Mouse (Mus musculus) forebrain, embryonic 14.5 days (tissue): ENCODE results near the gene Slc24a4. TPM values are rescaled to one million over a fixed set of nuclear protein-coding genes. Genes with fewer than 3 reads are reported as not detected.

Experiments used
- ATAC-seq: fragments of 200-750 bp; cut with Nextera tagmentation; 2 replicates; pipeline ENCODE4 v1.8.0; 2017; ENCODE audit warnings: mild to moderate bottlenecking, moderate library complexity
- DNase-seq: peaks from one replicate; pipeline ENCODE4 v3.0.0-alpha.2; 2015; ENCODE audit warnings: low spot score
- H3K27ac ChIP-seq: fragments of 300-500 bp; sonication (generic); 2 replicates; pipeline ENCODE4 v1.5.1; 2014; ENCODE audit warnings: low read depth, mild to moderate bottlenecking, control low read depth, low read length, moderate library complexity
- H3K27me3 ChIP-seq: fragments of 300-500 bp; sonication (generic); replicated peaks from 2 replicates; pipeline ENCODE4 v1.6.1; 2014; ENCODE audit warnings: low read length, control low read depth, mixed read lengths; ENCODE audit not compliant: control insufficient read depth, insufficient read depth
- H3K36me3 ChIP-seq: fragments of 300-500 bp; sonication (generic); 2 replicates; pipeline ENCODE4 v1.6.1; 2014; ENCODE audit warnings: low read length, control low read depth; ENCODE audit not compliant: control insufficient read depth, insufficient read depth
- H3K4me1 ChIP-seq: fragments of 300-500 bp; sonication (generic); 2 replicates; pipeline ENCODE4 v1.6.1; 2014; ENCODE audit warnings: antibody characterized with exemption, low read length, control low read depth; ENCODE audit not compliant: control insufficient read depth, insufficient read depth
- H3K4me2 ChIP-seq: fragments of 300-500 bp; sonication (generic); 2 replicates; pipeline ENCODE4 v1.6.1; 2014; ENCODE audit warnings: mild to moderate bottlenecking, control low read depth, low read length
- H3K4me3 ChIP-seq: fragments of 300-500 bp; sonication (generic); 2 replicates; pipeline ENCODE4 v1.5.1; 2014; ENCODE audit warnings: low read depth, low read length, control low read depth
- H3K9ac ChIP-seq: fragments of 300-500 bp; sonication (generic); 2 replicates; pipeline ENCODE4 v1.6.1; 2014; ENCODE audit warnings: mild to moderate bottlenecking, low read length, control low read depth, moderate library complexity
- H3K9me3 ChIP-seq: fragments of 300-500 bp; sonication (generic); replicated peaks from 2 replicates; pipeline ENCODE4 v1.6.1; 2016; ENCODE audit warnings: low read length, control low read depth, mixed read lengths; ENCODE audit not compliant: control insufficient read depth
- WGBS: fragments of 180-500 bp; shearing (Covaris S2); extraction: QIAGEN DNeasy Blood & Tissue Kit; methylation state at CpG from one replicate; pipeline ENCODE4 v1.1.7; 2014; 5-methylcytosine and 5-hydroxymethylcytosine counted together
- polyA plus RNA-seq: library from polyadenylated mRNA; unstranded; fragments of >200 nt; fragmentation: Nextera tagmentation; extraction: Ambion mirVana; gene quantifications from 2 replicates; pipeline ENCODE4 v1.2.1, GENCODE M21; 2014

Slc24a4 gene
- polyA plus RNA-seq, 1 experiment from 2014 or later = 0.74 TPM

GRCm38 (mm10) chr12:102180371-102181074 is 52.0 kb downstream of the Slc24a4 start:
- ATAC-seq (no peak), DNase-seq (no peak)
- WGBS = 84% methylated on average over 18 of the region's 18 CpGs

GRCm38 (mm10) chr12:102181799-102182357 is 53.3 kb downstream of the Slc24a4 start:
- Histone ChIP-seq H3K4me1 (no peaks in the 10 kb centered on the region), H3K4me2 (no peak overlapping the region), H3K4me3 (no peak overlapping the region), H3K36me3 (no peaks in the 10 kb centered on the region), H3K27ac (no peak overlapping the region), H3K9me3 (no peaks in the 10 kb centered on the region), H3K27me3 (no peaks in the 10 kb centered on the region), H3K9ac (no peak overlapping the region)
- WGBS = 35% methylated on average over 5 of the region's 5 CpGs
- DNase-seq (peak; percentile 66), ATAC-seq (peak; percentile 60; the same call in 1 of the 2 replicates)

More at GRCm38 (mm10) chr12:102180371-102181074, 52.0 kb downstream of the Slc24a4 start:
- Histone ChIP-seq H3K4me1 (no peaks in the 10 kb centered on the region), H3K4me3 (no peak overlapping the region), H3K4me2 (no peak overlapping the region), H3K9me3 (no peaks in the 10 kb centered on the region), H3K27ac (no peak overlapping the region), H3K36me3 (no peaks in the 10 kb centered on the region), H3K27me3 (no peaks in the 10 kb centered on the region), H3K9ac (no peak overlapping the region)

- H3K27me3 ChIP-seq = no peaks in the 10 kb centered on the region
- no peak overlapping the region for H3K4me2 ChIP-seq
- no peak overlapping the region for H3K9ac ChIP-seq
- DNase-seq (no peak), ATAC-seq (no peak)
- no peaks in the 10 kb centered on the region for H3K9me3 ChIP-seq
- no peak overlapping the region for H3K4me3 ChIP-seq
- 78% methylated on average over 6 of the region's 6 CpGs for WGBS
- no peaks in the 10 kb centered on the region for H3K36me3 ChIP-seq
- no peak overlapping the region for H3K27ac ChIP-seq
- no peaks in the 10 kb centered on the region for H3K4me1 ChIP-seq
Observed at GRCm38 (mm10) chr12:102182621-102183020, 54.1 kb downstream of the Slc24a4 start.

- Histone ChIP-seq H3K36me3 (no peaks in the 10 kb centered on the region), H3K4me2 (no peak overlapping the region), H3K4me1 (no peaks in the 10 kb centered on the region), H3K27ac (no peak overlapping the region), H3K9me3 (0 out of 2 replicates have a peak, but pooled peaks cover 3% of the 10 kb centered on the region), H3K27me3 (no peaks in the 10 kb centered on the region), H3K9ac (no peak overlapping the region), H3K4me3 (no peak overlapping the region)
- ATAC-seq = no peak
- no peak for DNase-seq
- WGBS = 77% methylated on average over 9 of the region's 9 CpGs
Observed at GRCm38 (mm10) chr12:102183201-102183600, 54.7 kb downstream of the Slc24a4 start.

GRCm38 (mm10) chr12:102190820-102191219 is 62.3 kb downstream of the Slc24a4 start:
- Histone ChIP-seq H3K9me3 (peaks cover 6% of the 10 kb centered on the region; the same call in 1 of the 2 replicates), H3K27me3 (no peaks in the 10 kb centered on the region), H3K4me1 (no peaks in the 10 kb centered on the region), H3K9ac (no peak overlapping the region), H3K27ac (no peak overlapping the region), H3K4me3 (no peak overlapping the region), H3K4me2 (no peak overlapping the region), H3K36me3 (no peaks in the 10 kb centered on the region)
- DNase-seq (no peak), ATAC-seq (no peak)
- WGBS = 83% methylated on average over 11 of the region's 11 CpGs

- Histone ChIP-seq H3K9me3 (no peaks in the 10 kb centered on the region), H3K27ac (peak overlapping the region; percentile 63), H3K4me1 (peaks cover 15% of the 10 kb centered on the region), H3K4me2 (no peak overlapping the region), H3K9ac (no peak overlapping the region), H3K27me3 (no peaks in the 10 kb centered on the region), H3K36me3 (no peaks in the 10 kb centered on the region), H3K4me3 (no peak overlapping the region)
- DNase-seq (peak; percentile 86), ATAC-seq (peak; percentile 89)
- 31% methylated on average over 4 of the region's 4 CpGs for WGBS
Observed at GRCm38 (mm10) chr12:102201516-102201915, 73.0 kb downstream of the Slc24a4 start.

- ATAC-seq (peak; percentile 41; the same call in 1 of the 2 replicates), DNase-seq (peak; percentile 30)
- H3K9ac ChIP-seq = no peak overlapping the region
- no peak overlapping the region for H3K27ac ChIP-seq
- H3K4me1 ChIP-seq = peaks cover 15% of the 10 kb centered on the region
- no peaks in the 10 kb centered on the region for H3K36me3 ChIP-seq
- no peak overlapping the region for H3K4me2 ChIP-seq
- no peaks in the 10 kb centered on the region for H3K9me3 ChIP-seq
- 56% methylated on average over 9 of the region's 9 CpGs for WGBS
- H3K4me3 ChIP-seq = no peak overlapping the region
- no peaks in the 10 kb centered on the region for H3K27me3 ChIP-seq
Observed at GRCm38 (mm10) chr12:102202901-102203300, 74.4 kb downstream of the Slc24a4 start.

GRCm38 (mm10) chr12:102206471-102206870 is 77.9 kb downstream of the Slc24a4 start:
- 81% methylated on average over 1 of the region's 1 CpGs for WGBS
- H3K4me1 ChIP-seq = peaks cover 8% of the 10 kb centered on the region; the same call in 1 of the 2 replicates
- no peak overlapping the region for H3K4me3 ChIP-seq
- H3K9me3 ChIP-seq = no peaks in the 10 kb centered on the region
- ATAC-seq (no peak), DNase-seq (no peak)
- H3K27ac ChIP-seq = no peak overlapping the region
- H3K9ac ChIP-seq = no peak overlapping the region
- no peaks in the 10 kb centered on the region for H3K36me3 ChIP-seq
- no peaks in the 10 kb centered on the region for H3K27me3 ChIP-seq
- no peak overlapping the region for H3K4me2 ChIP-seq

GRCm38 (mm10) chr12:102207245-102207644 is 78.7 kb downstream of the Slc24a4 start:
- 90% methylated on average over 7 of the region's 7 CpGs for WGBS
- H3K27ac ChIP-seq = no peak overlapping the region
- no peak for DNase-seq

More at GRCm38 (mm10) chr12:102207245-102207644, 78.7 kb downstream of the Slc24a4 start:
- no peaks in the 10 kb centered on the region for H3K36me3 ChIP-seq
- H3K9ac ChIP-seq = no peak overlapping the region
- H3K4me3 ChIP-seq = no peak overlapping the region
- no peaks in the 10 kb centered on the region for H3K27me3 ChIP-seq
- ATAC-seq = no peak
- no peak overlapping the region for H3K4me2 ChIP-seq
- H3K4me1 ChIP-seq = peaks cover under 1% of the 10 kb centered on the region; the same call in 1 of the 2 replicates
- no peaks in the 10 kb centered on the region for H3K9me3 ChIP-seq
